Mouse (Mus musculus) layer of hippocampus, adult 11-12 months (tissue): ENCODE measurements around the gene Kcnk2.
A peak's percentile ranks its signal among the peaks of the same experiment; 100 is the strongest.
"Not testable (repeated sequence)": the region's sequence is repeated elsewhere in the genome, so short reads cannot be mapped to it uniquely, and the experiment has no call there.

ENCODE experiments used
- DNase-seq: peaks from one replicate; pipeline ENCODE4 v3.0.0; 2022; ENCODE audit warnings: low spot score

Gene Kcnk2

DNA sequence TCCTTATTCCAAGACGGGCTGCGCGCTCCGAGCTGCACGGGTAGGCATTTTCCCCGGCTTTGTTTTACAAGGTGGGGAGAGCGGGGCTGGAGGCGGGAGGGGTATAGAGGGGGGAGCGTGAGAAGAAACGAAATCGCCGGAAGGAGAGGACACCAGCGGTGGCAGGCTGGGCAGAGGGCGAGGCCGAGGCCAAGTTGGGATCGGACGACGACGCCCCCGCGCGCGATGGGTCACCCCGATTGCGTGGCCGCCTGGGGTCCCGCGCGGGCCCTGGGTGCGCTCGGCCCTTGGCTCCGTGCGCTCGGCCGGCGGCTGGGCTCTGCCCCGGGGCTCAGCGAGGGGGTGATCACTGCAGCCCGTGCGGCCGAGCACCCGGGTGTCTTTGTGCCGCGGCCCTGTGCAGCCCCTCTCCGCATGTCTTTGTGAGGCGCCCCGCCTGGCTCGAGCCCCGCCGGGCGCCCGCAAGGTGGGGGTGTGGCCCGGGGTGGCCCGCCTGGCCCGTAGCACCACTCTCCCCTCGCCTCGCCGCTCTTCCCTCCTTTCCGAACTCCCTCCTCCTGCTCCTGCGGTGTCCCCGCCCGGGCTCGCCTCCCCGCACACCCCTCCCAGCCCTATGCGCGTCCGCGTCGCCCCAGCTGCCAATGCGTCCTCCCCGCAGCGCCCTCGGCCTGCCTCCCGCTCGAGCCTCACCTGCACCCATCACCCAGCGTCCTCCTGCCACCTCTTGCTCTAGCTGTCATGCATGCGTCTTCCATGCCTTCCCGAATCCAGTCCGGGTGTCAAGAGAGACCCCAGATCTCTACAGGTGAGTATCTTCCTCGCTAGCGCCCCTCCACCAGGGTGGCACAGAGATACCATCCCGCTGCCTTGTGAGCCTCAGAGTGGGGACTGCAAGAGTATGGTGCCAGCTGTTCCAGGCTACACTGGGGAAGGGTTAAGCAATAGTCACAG is 58.5 kb downstream of the Kcnk2 start:
- DNase-seq = peak; percentile 36

DNA sequence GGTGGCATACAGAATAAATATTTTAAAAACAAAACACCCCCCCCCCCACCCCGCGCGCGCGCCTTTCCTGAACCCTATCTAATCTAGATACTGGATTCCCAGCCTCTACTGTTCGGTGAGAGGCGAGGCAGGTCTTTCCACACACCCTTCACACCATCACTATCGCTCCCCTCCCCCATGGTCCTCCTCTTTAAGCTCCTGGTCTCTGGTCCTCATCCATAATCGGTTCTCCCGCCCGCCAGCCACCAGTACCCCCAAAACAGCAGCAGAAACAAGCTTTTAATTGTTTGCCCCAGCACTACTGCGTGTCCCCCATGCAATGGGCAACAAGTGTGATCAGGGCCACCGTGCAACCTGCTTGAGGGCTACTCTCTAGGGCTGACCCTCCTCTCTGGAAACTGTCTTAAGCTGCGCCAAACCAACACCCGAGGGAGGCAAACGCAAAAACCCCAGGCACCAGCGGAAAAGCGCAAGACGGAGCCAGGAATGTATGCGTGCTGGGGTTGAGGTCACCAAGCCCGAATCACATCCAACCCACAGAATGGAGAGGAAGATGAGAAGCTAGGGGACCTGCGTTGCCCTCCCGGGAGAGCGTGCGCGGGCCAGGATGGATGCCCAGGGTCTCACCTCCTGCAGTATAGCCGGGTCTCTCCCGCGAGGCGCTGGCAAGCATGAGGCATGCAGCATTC is 59.5 kb downstream of the Kcnk2 start:
- no peak for DNase-seq

DNA sequence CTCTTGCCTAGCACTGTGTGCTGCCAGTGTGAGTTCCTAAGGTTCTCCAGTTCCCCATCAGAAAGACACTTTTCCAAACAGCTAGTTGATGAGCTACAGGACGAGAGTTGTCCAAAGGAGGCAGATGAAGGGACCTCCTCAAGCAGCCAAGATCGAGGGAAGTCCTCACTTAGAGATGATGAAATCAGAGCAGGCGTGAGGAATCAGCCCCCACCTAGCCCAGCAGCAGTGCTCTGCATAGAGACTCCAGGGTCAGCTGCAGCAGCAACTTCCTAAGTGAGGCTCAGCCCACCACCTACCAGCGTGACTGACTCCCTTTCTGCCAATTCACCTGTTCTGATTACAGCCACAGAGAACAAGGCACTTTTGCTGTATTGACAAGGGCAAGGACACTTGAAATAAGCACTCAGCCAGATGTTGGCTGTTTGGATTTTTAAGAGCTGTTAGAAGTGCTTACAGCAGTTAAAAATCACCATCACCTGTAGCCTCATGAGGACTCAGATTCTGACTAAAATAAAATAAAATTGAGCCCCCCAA is 60.6 kb downstream of the Kcnk2 start:
- no peak for DNase-seq

GRCm38 (mm10) chr1:189315896-189316295 is 86.2 kb downstream of the Kcnk2 start:
- DNase-seq = no peak

GRCm38 (mm10) chr1:189314495-189314894 is 87.6 kb downstream of the Kcnk2 start:
- no peak for DNase-seq

DNA sequence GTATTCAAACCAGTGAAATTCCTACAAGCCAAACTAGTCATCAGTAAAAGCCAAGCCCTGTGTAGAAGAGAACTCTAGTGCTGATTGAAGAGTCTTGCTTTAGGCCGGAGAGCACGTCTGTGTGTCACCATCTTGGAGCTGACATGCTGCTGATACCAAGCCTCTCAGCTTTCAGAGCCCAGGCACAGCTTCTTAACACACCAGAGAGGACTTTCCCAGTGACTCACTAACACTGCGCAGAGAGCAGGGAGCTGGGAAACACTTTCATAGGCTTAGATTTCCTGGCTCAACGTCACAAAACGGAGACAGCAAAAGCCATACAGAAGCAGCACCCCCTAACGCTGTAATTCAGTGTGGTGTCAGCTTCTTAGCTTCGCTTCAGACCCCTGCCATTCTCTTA is 88.3 kb downstream of the Kcnk2 start:
- DNase-seq = no peak

DNA sequence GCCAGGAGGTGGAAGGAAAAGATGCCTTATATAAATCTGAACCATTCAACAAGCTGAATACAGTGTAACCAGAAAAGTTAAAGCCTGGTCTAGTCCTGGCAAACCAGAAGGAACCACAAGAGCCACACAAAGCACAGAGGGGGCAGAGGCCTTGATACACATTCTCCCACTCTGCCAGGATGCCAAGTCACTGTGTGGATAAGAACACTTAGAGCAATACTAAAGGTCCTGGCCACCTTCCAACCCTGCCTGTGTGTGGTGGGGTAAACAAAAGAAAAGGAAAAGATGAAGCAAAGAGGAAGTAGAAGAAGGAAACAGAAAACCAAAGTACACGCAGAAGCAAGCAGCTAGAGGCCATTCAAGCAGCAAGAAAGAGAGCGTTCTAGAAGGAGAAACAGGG is 91.9 kb downstream of the Kcnk2 start:
- no peak for DNase-seq

DNA sequence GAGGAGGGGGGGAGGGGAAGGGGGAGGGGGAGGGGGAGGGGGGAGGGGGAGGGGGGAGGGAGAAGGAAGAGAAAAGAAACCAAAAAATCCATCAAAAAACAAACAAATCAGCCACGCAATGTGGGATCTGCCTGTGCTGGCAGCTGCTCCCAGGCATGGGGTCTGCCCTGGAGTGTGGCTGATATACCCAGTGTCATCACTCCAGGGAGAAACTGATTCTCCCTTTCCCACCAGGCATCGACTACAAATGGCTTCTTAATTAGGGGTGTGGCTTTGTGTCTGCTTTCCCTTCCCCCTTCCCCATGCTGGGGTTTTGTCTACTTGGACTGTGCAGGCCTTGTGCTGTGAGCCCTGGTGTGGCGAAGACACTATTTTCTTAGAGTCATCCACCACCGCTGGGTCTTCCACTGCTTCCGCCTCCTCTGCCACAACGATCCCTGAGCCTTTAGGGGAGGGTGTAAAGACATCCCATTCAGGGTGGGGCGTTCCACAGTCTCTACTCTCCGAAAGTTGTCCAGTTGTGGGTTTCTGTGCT is 97.0 kb downstream of the Kcnk2 start:
- DNase-seq = no peak

DNA sequence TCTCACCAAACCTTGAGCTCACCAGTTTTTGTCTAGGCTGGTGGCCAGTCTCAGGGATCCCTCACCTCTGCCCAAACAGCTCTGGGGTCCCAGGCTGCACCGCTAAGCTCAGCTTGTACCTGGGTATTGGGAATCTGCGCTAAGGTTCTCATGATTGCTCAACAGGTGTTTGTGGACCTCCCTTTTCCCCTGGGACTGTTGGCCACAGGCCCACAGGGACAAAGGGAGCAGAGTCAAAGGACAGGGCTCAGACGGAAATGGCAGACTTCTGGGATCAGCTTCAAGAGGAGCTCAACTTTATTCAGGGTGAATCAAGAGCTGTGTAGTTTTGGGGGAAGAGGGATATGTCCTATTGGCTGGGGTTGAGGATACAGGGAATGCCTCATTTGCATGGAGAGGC is 99.1 kb downstream of the Kcnk2 start:
- DNase-seq = no peak

DNA sequence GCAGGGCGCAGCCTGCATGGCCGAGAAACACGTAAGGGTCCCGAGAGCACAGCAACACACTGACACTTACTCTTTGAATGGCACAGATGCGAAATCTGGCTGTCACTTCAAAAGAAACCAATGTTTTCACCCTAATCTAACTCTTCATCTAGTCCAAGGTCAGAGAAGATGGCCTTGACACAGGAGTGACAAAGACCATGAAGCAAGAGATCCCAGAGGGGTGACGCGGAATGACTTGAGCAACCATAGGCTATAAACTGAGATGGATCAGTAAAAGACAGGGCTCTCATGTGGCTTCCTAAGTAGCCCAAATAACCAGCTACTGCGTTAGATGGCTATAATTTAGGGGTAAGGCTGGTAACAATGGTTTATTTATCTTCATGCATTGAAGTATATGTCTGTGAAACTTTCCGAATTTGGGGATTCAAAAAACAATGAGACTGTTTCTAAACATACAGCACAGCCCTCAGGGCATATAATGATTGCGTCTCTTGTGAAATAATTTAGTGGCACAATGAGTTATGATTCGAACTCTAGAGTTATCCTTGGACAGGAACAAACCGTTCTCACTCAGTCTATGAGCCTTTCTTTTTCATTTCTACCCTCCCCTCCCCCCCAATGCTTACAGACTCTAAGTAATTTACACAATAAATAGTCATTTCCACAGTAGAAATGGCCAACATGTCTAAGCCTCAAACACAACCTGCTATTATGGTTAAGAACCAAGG is 108.2 kb downstream of the Kcnk2 start:
- DNase-seq = no peak

DNA sequence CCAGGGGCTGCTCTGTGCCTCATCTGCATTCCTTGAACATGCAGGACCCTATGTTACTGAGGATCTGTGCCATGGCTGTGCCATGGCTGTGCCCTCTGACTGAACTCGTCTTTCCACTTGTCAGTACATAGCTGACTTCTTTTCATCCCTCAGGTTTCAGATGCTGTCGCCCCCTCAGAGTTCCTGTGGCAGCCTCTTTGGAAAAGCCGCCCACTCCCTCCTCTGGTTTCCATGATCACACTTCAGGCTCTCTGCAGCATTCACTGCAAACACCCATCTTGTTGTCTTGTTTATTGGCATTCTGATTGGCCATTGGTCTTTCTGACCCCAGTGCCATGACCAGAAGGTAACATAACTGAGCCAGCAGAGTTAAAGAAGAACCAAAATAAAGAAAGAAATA is 111.2 kb downstream of the Kcnk2 start:
- peak; percentile 42 for DNase-seq

DNA sequence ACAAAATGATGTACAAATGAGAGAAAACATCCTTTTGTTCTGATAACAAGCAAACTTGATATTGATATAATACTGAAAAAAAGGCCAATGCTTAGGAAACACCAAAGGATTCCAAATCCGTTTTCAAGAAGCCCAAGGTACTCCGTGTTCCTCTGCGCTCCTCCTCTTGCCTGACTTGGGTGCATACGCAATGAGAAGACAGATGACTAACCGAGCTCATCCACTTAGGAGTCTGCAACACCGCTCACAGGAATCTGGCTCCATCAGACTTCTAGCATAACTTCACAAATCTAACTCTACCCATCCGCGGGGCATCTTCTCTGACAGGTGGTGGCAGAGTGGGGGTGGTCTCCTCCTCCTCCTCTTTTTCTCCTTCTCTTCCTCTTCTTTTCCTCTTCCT is 113.1 kb downstream of the Kcnk2 start:
- no peak for DNase-seq

- DNase-seq = no peak
Measured at GRCm38 (mm10) chr1:189272281-189272680, 129.8 kb downstream of the Kcnk2 start.

DNA sequence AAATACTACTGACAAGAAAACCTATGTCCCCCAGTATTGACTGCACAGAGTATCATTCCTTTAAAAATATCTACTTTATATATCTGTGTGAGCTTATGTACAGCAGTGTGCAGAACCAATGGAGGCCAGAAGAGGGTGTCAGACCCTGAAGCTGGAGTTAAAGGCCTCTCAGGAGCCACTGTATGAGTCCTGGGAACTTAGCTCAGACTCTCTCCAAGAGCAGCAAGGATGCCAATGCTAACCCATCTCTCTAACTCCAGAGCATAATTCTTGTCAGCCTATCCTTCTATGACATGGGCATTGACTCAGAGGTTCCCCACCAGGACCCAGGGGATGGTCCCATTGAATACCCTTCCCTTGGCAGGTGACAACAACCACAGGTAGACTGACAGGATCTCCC is 148.4 kb downstream of the Kcnk2 start:
- no peak for DNase-seq

DNA sequence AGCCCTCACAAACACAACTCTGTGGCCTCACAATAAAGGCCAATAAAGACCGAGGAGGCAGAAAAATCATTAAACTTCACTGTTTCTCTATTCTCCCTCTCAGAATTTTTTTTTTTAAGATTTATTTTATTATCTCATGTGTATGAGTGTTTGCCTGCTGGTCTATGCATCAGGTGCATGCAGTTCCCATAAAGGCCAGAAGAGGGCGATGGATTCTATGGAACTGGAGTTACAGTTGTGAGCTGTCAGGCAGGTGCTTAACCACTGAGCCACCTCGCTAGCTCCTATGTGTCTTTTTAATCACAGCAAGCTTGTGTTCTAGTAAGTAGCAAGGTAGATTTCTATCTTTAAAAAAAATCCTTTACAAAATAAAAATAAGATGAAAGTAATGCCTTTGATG is 148.9 kb downstream of the Kcnk2 start:
- DNase-seq = no peak

- DNase-seq = not testable (repeated sequence)
Measured at GRCm38 (mm10) chr1:189243206-189243605, 158.9 kb downstream of the Kcnk2 start.

GRCm38 (mm10) chr1:189235261-189235660 is 166.8 kb downstream of the Kcnk2 start:
- no peak for DNase-seq

GRCm38 (mm10) chr1:189232829-189233228 is 169.2 kb downstream of the Kcnk2 start:
- no peak for DNase-seq

- peak; percentile 29 for DNase-seq
Measured at GRCm38 (mm10) chr1:189228222-189229084, 173.6 kb downstream of the Kcnk2 start.

GRCm38 (mm10) chr1:189227479-189227878 is 174.6 kb downstream of the Kcnk2 start:
- no peak for DNase-seq

- DNase-seq = no peak
Measured at GRCm38 (mm10) chr1:189219051-189219450, 183.0 kb downstream of the Kcnk2 start.
